Mouse (Mus musculus) kidney, embryonic 15.5 days (tissue): Measurements from ENCODE around the gene Hdac11. TPM values are rescaled to one million over a fixed set of nuclear protein-coding genes. Genes with fewer than 3 reads are reported as not detected.

Experiments
- ATAC-seq: fragments of 200-750 bp; cut with Nextera tagmentation; replicated peaks from 2 replicates; pipeline ENCODE4 v1.8.0; 2017; ENCODE audit warnings: moderate TSS enrichment; ENCODE audit not compliant: low FRiP score
- H3K27ac ChIP-seq: fragments of 300-500 bp; sonication (generic); 2 replicates; pipeline ENCODE4 v1.5.1; 2015; ENCODE audit warnings: mild to moderate bottlenecking, inconsistent platforms
- H3K27me3 ChIP-seq: fragments of 300-500 bp; sonication (generic); 2 replicates; pipeline ENCODE4 v1.6.1; 2015; ENCODE audit warnings: inconsistent platforms
- H3K36me3 ChIP-seq: fragments of 300-500 bp; sonication (generic); 2 replicates; pipeline ENCODE4 v1.6.1; 2015; ENCODE audit warnings: inconsistent platforms
- H3K4me1 ChIP-seq: fragments of 300-500 bp; sonication (generic); 2 replicates; pipeline ENCODE4 v1.6.1; 2015; ENCODE audit warnings: inconsistent platforms
- H3K4me2 ChIP-seq: fragments of 300-500 bp; sonication (generic); 2 replicates; pipeline ENCODE4 v1.6.1; 2015; ENCODE audit warnings: moderate library complexity, mild to moderate bottlenecking, inconsistent platforms
- H3K4me3 ChIP-seq: fragments of 300-500 bp; sonication (generic); replicated peaks from 2 replicates; pipeline ENCODE4 v1.5.1; 2015; ENCODE audit warnings: mild to moderate bottlenecking, inconsistent platforms
- H3K9ac ChIP-seq: fragments of 300-500 bp; sonication (generic); 2 replicates; pipeline ENCODE4 v1.6.1; 2015; ENCODE audit warnings: mild to moderate bottlenecking, inconsistent platforms
- H3K9me3 ChIP-seq: fragments of 300-500 bp; sonication (generic); replicated peaks from 2 replicates; pipeline ENCODE4 v1.6.1; 2016; ENCODE audit warnings: inconsistent platforms
- WGBS: fragments of 180-500 bp; shearing (Covaris S2); methylation state at CpG from one replicate; pipeline ENCODE4 v1.1.7; 2015; ENCODE audit warnings: mixed read lengths; 5-methylcytosine and 5-hydroxymethylcytosine counted together
- polyA plus RNA-seq: library from polyadenylated mRNA; unstranded; fragments of >200 nt; fragmentation: Nextera tagmentation; extraction: Ambion mirVana; gene quantifications from 2 replicates; pipeline ENCODE4 v1.2.1, GENCODE M21; 2015

The Hdac11 gene
- polyA plus RNA-seq, 1 experiment from 2014 or later, result 14.3 TPM

DNA sequence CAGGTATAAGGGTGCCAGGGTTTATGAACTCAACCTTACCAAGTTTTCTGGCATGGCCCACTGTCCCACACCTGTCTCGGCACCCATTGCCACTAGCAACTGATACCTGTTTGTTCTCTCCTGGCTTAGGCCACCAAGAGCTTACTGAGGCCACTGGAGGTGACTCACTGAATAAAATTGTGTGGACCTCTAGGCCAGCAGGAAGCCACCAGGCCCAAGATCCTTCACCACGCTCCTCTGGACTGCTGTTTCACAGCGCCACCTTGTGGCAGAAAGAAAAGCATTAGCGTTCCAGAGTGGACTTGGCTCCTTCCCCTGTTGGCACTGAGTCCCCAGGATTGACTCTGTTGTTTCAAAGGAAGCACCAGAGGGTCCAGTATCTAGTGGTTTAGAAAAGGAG lies 16.6 kb upstream of the Hdac11 start:
- 22% methylated on average over 4 of the region's 4 CpGs for WGBS
- Histone ChIP-seq H3K4me2 (no peak overlapping the region), H3K9ac (no peak overlapping the region), H3K4me3 (no peak overlapping the region), H3K4me1 (no peaks in the 10 kb centered on the region), H3K27ac (no peak overlapping the region), H3K27me3 (no peaks in the 10 kb centered on the region), H3K9me3 (no peaks in the 10 kb centered on the region), H3K36me3 (no peaks in the 10 kb centered on the region)
- ATAC-seq, result peak; percentile 53; the same call in 1 of the 2 replicates

DNA sequence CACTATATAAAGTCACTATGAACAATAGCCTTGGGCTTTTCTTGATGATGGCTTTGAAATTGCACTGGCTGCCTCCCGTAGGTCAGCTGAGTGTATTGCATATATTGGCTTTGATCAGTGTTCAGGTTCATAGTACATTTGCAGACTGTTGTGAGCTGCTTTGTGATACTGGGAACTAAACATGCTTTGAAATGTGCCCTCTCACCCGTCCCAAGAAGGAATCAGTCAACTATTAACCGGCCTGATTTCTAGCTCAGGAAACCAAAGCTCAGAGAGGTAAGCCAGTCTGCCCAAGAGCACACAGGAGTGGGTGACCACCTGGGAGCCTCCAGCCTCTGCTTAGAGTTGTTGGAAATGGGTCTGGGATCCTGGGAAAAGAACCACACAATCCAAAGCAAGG lies 11.4 kb upstream of the Hdac11 start:
- H3K27ac ChIP-seq, result peak overlapping the region; percentile 47; the same call in 1 of the 2 replicates

GRCm38 (mm10) chr6:91145572-91145971 lies 10.9 kb upstream of the Hdac11 start:
- H3K27ac ChIP-seq, result peak overlapping the region; percentile 47; the same call in 1 of the 2 replicates
- H3K27me3 ChIP-seq, result no peaks in the 10 kb centered on the region
- H3K36me3 ChIP-seq, result no peaks in the 10 kb centered on the region
- peaks cover 26% of the 10 kb centered on the region for H3K4me1 ChIP-seq
- H3K9me3 ChIP-seq, result no peaks in the 10 kb centered on the region
- ATAC-seq, result no peak; the same call in 1 of the 2 replicates
- WGBS, result 75% methylated on average over 5 of the region's 5 CpGs
- no peak overlapping the region for H3K9ac ChIP-seq
- no peak overlapping the region for H3K4me3 ChIP-seq
- no peak overlapping the region for H3K4me2 ChIP-seq

More for the DNA sequence above, 11.4 kb upstream of the Hdac11 start:
- WGBS, result 50% methylated on average over 3 of the region's 3 CpGs
- Histone ChIP-seq H3K4me3 (no peak overlapping the region), H3K36me3 (no peaks in the 10 kb centered on the region), H3K4me1 (peaks cover 26% of the 10 kb centered on the region), H3K9ac (no peak overlapping the region), H3K27me3 (no peaks in the 10 kb centered on the region), H3K9me3 (no peaks in the 10 kb centered on the region), H3K4me2 (no peak overlapping the region)
- peak; percentile 74; the same call in 1 of the 2 replicates for ATAC-seq

GRCm38 (mm10) chr6:91146443-91147151 lies 9.9 kb upstream of the Hdac11 start:
- H3K4me3 ChIP-seq, result no peak overlapping the region
- 13% methylated on average over 5 of the region's 5 CpGs for WGBS
- H3K27ac ChIP-seq, result peak overlapping the region; percentile 47
- peaks cover 26% of the 10 kb centered on the region for H3K4me1 ChIP-seq
- H3K9me3 ChIP-seq, result no peaks in the 10 kb centered on the region
- H3K9ac ChIP-seq, result no peak overlapping the region
- no peaks in the 10 kb centered on the region for H3K36me3 ChIP-seq
- H3K27me3 ChIP-seq, result no peaks in the 10 kb centered on the region
- no peak overlapping the region for H3K4me2 ChIP-seq
- ATAC-seq, result peak; percentile 48; the same call in 1 of the 2 replicates

DNA sequence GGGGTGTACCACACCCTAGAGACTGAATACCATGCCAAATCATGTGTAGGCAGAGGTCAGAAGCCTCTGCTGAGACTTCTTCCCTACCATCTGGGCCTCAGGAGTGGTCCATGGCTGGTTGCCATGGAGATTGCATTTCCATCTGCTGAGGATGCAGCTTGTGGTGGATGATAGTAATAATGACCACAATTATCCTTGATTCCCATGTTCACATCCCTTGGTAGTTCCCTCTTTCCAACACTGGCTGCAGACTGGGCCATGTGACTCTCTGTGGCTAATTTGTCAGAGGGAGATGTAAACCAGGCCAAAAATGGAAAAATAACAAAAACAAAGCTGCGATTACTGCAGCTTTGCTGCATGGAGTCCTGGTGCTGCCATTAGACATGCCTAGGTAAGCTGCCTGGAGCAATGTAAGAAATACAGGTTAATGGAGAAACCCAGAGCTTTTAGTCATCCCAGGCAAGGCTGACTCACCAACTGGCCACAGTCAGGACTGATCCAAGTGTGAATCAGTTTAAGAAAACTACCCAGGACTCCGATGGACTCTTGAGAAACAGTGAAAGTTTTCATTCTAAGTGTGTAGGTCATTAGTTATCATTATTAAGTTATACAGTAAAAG lies 9.2 kb upstream of the Hdac11 start:
- Histone ChIP-seq H3K9ac (no peak overlapping the region), H3K27ac (peak overlapping the region; percentile 47), H3K4me2 (no peak overlapping the region), H3K4me3 (no peak overlapping the region), H3K36me3 (no peaks in the 10 kb centered on the region), H3K27me3 (no peaks in the 10 kb centered on the region), H3K9me3 (no peaks in the 10 kb centered on the region), H3K4me1 (peaks cover 26% of the 10 kb centered on the region)
- ATAC-seq, result no peak
- WGBS, result 68% methylated on average over 2 of the region's 2 CpGs

- peaks cover 30% of the 10 kb centered on the region for H3K4me1 ChIP-seq
- no peaks in the 10 kb centered on the region for H3K36me3 ChIP-seq
- H3K9me3 ChIP-seq, result no peaks in the 10 kb centered on the region
- peak overlapping the region; percentile 56 for H3K27ac ChIP-seq
- H3K9ac ChIP-seq, result no peak overlapping the region
- peaks cover 10% of the 10 kb centered on the region; the same call in 1 of the 2 replicates for H3K27me3 ChIP-seq
- peak overlapping the region; percentile 48; the same call in 1 of the 2 replicates for H3K4me2 ChIP-seq
- 38% methylated on average over 7 of the region's 7 CpGs for WGBS
- H3K4me3 ChIP-seq, result peak overlapping the region; percentile 28; the same call in 1 of the 2 replicates
- no peak for ATAC-seq
Observed at GRCm38 (mm10) chr6:91152892-91153548, 3.4 kb upstream of the Hdac11 start.

DNA sequence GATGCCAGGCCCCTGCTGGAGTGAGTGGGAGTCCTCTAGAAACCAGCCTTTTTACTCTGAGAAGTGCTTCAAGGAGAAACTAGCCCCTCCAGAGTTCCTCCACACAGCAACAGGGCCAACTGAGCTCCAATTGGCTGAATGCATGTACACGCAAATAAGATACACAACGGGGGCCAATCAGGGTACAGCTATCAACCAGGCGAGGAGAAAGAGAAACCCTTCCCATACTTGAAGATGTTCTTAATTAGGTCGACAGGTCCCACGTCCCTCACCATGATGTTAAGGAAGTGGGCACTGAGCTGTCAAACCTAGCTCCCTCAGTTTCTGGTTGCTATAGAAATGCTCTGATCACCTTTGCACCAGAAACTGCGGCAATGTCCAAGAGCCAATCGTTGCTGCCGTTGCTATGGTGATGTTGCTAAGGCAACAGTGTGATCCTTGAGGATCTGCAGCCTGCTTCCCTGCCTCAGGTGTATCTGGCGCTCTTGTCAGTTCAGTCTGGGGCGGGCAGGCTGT lies 2.9 kb upstream of the Hdac11 start:
- Histone ChIP-seq H3K36me3 (no peaks in the 10 kb centered on the region), H3K4me3 (peak overlapping the region; percentile 28), H3K4me1 (peaks cover 36% of the 10 kb centered on the region), H3K9ac (no peak overlapping the region), H3K9me3 (no peaks in the 10 kb centered on the region), H3K27me3 (peaks cover 10% of the 10 kb centered on the region; the same call in 1 of the 2 replicates), H3K27ac (peak overlapping the region; percentile 56), H3K4me2 (peak overlapping the region; percentile 48)
- peak; percentile 37 for ATAC-seq
- WGBS, result 3% methylated on average over 10 of the region's 10 CpGs

- Histone ChIP-seq H3K4me3 (no peak overlapping the region), H3K4me1 (peaks cover 46% of the 10 kb centered on the region), H3K27me3 (peaks cover 10% of the 10 kb centered on the region; the same call in 1 of the 2 replicates), H3K9ac (no peak overlapping the region), H3K4me2 (no peak overlapping the region), H3K9me3 (no peaks in the 10 kb centered on the region), H3K27ac (no peak overlapping the region), H3K36me3 (no peaks in the 10 kb centered on the region)
- no peak for ATAC-seq
- WGBS, result 65% methylated on average over 4 of the region's 4 CpGs
Observed at GRCm38 (mm10) chr6:91154685-91155084, 1.8 kb upstream of the Hdac11 start.

GRCm38 (mm10) chr6:91155286-91155685 lies 1.2 kb upstream of the Hdac11 start:
- H3K27ac ChIP-seq, result 0 out of 2 replicates have a peak overlapping the region, but pooled peaks have one; percentile 18
- H3K36me3 ChIP-seq, result no peaks in the 10 kb centered on the region
- no peak for ATAC-seq
- H3K4me1 ChIP-seq, result peaks cover 52% of the 10 kb centered on the region
- no peak overlapping the region for H3K4me2 ChIP-seq
- 67% methylated on average over 3 of the region's 3 CpGs for WGBS
- H3K9me3 ChIP-seq, result no peaks in the 10 kb centered on the region
- H3K4me3 ChIP-seq, result no peak overlapping the region
- peaks cover 10% of the 10 kb centered on the region; the same call in 1 of the 2 replicates for H3K27me3 ChIP-seq
- no peak overlapping the region for H3K9ac ChIP-seq

- H3K4me1 ChIP-seq, result peaks cover 60% of the 10 kb centered on the region
- WGBS, result 31% methylated on average over 4 of the region's 4 CpGs
- no peaks in the 10 kb centered on the region for H3K36me3 ChIP-seq
- peak overlapping the region; percentile 34; the same call in 1 of the 2 replicates for H3K27ac ChIP-seq
- H3K4me3 ChIP-seq, result peak overlapping the region; percentile 69
- peak overlapping the region; percentile 86 for H3K4me2 ChIP-seq
- no peak for ATAC-seq
- H3K9ac ChIP-seq, result no peak overlapping the region
- H3K27me3 ChIP-seq, result peaks cover 10% of the 10 kb centered on the region; the same call in 1 of the 2 replicates
- H3K9me3 ChIP-seq, result no peaks in the 10 kb centered on the region
Observed at GRCm38 (mm10) chr6:91156062-91156461, 403 bp upstream of the Hdac11 start.

GRCm38 (mm10) chr6:91157237-91157570 lies 739 bp downstream of the Hdac11 start:
- Histone ChIP-seq H3K27ac (peak overlapping the region; percentile 88), H3K4me2 (peak overlapping the region; percentile 86), H3K4me1 (peaks cover 61% of the 10 kb centered on the region), H3K36me3 (no peaks in the 10 kb centered on the region), H3K9ac (peak overlapping the region; percentile 61), H3K27me3 (peaks cover 10% of the 10 kb centered on the region; the same call in 1 of the 2 replicates), H3K9me3 (no peaks in the 10 kb centered on the region), H3K4me3 (peak overlapping the region; percentile 69)
- no peak; the same call in 1 of the 2 replicates for ATAC-seq
- WGBS, result 32% methylated on average over 6 of the region's 6 CpGs
